Mouse (Mus musculus): ENCODE measurements at regions not wholly inside any gene's neighbourhood (a gene's known extent, or its start where the extent isn't known, plus 50 kb on each side); places are given as distances from the start of the nearest gene placed in this dataset.

DNA sequence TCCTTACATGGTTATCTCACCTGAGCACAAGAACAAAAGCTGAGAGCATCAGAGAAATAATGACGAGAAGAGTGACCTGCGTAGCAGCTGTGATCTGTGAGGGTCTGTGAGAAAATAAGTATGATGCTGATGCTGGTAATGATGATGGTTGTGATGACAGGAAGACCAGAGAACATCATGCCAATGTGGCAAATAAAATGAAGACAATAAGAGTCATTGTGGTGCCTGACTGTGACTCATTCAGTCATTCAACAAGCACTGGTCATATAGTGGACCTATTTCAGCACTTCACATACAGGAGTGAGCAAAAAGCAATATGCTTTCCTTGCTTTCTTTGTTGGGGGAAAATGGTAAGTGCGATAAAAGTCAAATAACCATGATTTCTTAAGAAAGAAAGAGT is 433.3 kb downstream of the Gpam start:
- no peak for TF ChIP-seq CTCF (conservative IDR thresholded peaks at IDR 0.05; ENCODE audit: low read length)
- no peak for TF ChIP-seq NANOG (IDR thresholded peaks at IDR 0.05; ENCODE audit: borderline replicate concordance, low read length)

All from E14TG2a.4 (cell line).